ENCODE assay signal across 8 mouse cellular contexts in genomic region chr8:46552441-46552765, GRCm38 (mm10). TPM values are rescaled to one million over a fixed set of nuclear protein-coding genes. Genes with fewer than 3 reads are reported as not detected.
A peak's percentile ranks its signal among the peaks of the same experiment; 100 is the strongest.
DNase-seq lines count a peak whose midpoint lies in the region; ATAC-seq lines count a peak whose summit lies in the region.

No protein-coding gene starts in this region.

- no peak for ATAC-seq in CD4-positive, CD25-positive, alpha-beta regulatory T cell, adult 4 months
- no peak for ATAC-seq in liver, embryonic 12.5 days

- peak overlapping the region; percentile 74 for H3K9ac ChIP-seq in liver, embryonic 12.5 days

- peak overlapping the region; percentile 75 for H3K4me2 ChIP-seq in liver, embryonic 12.5 days

- peak; percentile 37 for DNase-seq in CD4-positive, CD25-positive, alpha-beta regulatory T cell, adult 2 months (ENCODE audit: low read depth, low spot score)
- peak; percentile 22 for DNase-seq in urinary bladder, postnatal 14 days (ENCODE audit: low spot score)
- DNase-seq in urinary bladder, postnatal 25 days (ENCODE audit: low spot score), result no peak
- DNase-seq in heart, postnatal 4 days, result peak; percentile 42
- DNase-seq in spleen, postnatal 10 days (ENCODE audit: low spot score in 2 of 2), result peak; percentile 54 to 83
- no peak for DNase-seq in gastrocnemius, adult 18-20 months (ENCODE audit: low spot score)

- H3K9me3 ChIP-seq in liver, embryonic 12.5 days (replicated peaks), result no peaks in the 10 kb centered on the region

- H3K36me3 ChIP-seq in liver, embryonic 12.5 days, result peaks cover 31% of the 10 kb centered on the region

- H3K27ac ChIP-seq in liver, embryonic 12.5 days, result peak overlapping the region; percentile 87

- 3% methylated on average over 10 of the region's 10 CpGs for WGBS in liver, embryonic 12.5 days (ENCODE audit: insufficient replicate concordance)

- no peaks in the 10 kb centered on the region for H3K27me3 ChIP-seq in liver, embryonic 12.5 days (replicated peaks)

- peak overlapping the region; percentile 78 for H3K4me3 ChIP-seq in liver, embryonic 12.5 days

- peaks cover 45% of the 10 kb centered on the region for H3K4me1 ChIP-seq in liver, embryonic 12.5 days

RNA-seq across cellular contexts. Expression of gene Cenpu, which starts 0.6 kb away (rescaled TPM):
- 1 to 10 TPM; 6.1 to 8.2 TPM for polyA plus RNA-seq in CD4-positive, CD25-positive, alpha-beta regulatory T cell, adult 4 months (2017; shearing (Covaris generic))
- 10 to 100 TPM; 13.4 to 15.6 TPM for total RNA-seq in heart, postnatal 4 days (2021)
- polyA plus RNA-seq in liver, embryonic 12.5 days (2016; fragmentation: Nextera tagmentation; extraction: Ambion mirVana), result 20.7 and 22.2 TPM in 2 replicates
- total RNA-seq in gastrocnemius, adult 18-20 months (2021), result not detected

Comparison
In these comparisons a context has a peak if more than half of its experiments do, and no peak if none do; other contexts are left out.
1. DNase-seq: peak in CD4-positive, CD25-positive, alpha-beta regulatory T cell, adult 2 months (single experiment), urinary bladder, postnatal 14 days (single experiment), heart, postnatal 4 days (single experiment) and spleen, postnatal 10 days (2 of 2); none in urinary bladder, postnatal 25 days (single experiment) and gastrocnemius, adult 18-20 months (single experiment).
2. RNA of gene Cenpu, which starts 0.6 kb away (total RNA-seq): 13.4 to 15.6 TPM in heart, postnatal 4 days; not detected in gastrocnemius, adult 18-20 months; every median in the first group is over 10 times any median in the second.